Mouse (Mus musculus) heart, adult 2 months (tissue): ENCODE results near the gene Tbc1d4.

ENCODE experiments used
- CTCF ChIP-seq: fragments of 200-600 bp; IDR thresholded peaks from 2 replicates; pipeline ENCODE4 v1.8.1; 2022; ENCODE audit warnings: antibody characterized with exemption, mild to moderate bottlenecking, moderate library complexity
- EP300 ChIP-seq: fragments of 200-500 bp; IDR thresholded peaks from 2 replicates; pipeline ENCODE4 v1.6.1; 2011; ENCODE audit warnings: low read depth, low read length, control low read depth; ENCODE audit not compliant: insufficient read depth
- POLR2A ChIP-seq: fragments of 200-500 bp; IDR thresholded peaks from 2 replicates; pipeline ENCODE4 v1.6.1; 2011; ENCODE audit warnings: mild to moderate bottlenecking, low read depth, low read length, control low read depth; ENCODE audit not compliant: insufficient read depth

- TF ChIP-seq POLR2A (no peak), CTCF (no peak), EP300 (no peak)
Observed at GRCm38 (mm10) chr14:101499838-101500237, 109.2 kb downstream of the Tbc1d4 start.
